Mouse (Mus musculus) forebrain, embryonic 12.5 days (tissue): Measurements from ENCODE around the gene Chsy1. TPM values are rescaled to one million over a fixed set of nuclear protein-coding genes. Genes with fewer than 3 reads are reported as not detected.

Experiments used
- polyA plus RNA-seq: library from polyadenylated mRNA; unstranded; fragments of >200 nt; fragmentation: Nextera tagmentation; extraction: Ambion mirVana; gene quantifications from 2 replicates; pipeline ENCODE4 v1.2.1, GENCODE M21; 2016

The Chsy1 gene
- polyA plus RNA-seq, 1 experiment from 2014 or later, result 15.9 TPM

Other genes starting within 250 kb of the Chsy1 start
- gene Pcsk6, start 247.8 kb upstream of the Chsy1 start, polyA plus RNA-seq, result 1.6 and 2.5 TPM in 2 replicates
- not detected in 2 replicates for gene Gm45213, start 65.9 kb upstream of the Chsy1 start, polyA plus RNA-seq
- gene Snrpa1, start 50.5 kb upstream of the Chsy1 start, polyA plus RNA-seq, result 227 and 231 TPM in 2 replicates
- 63.7 and 64.3 TPM in 2 replicates for gene Selenos, start 29.9 kb upstream of the Chsy1 start, polyA plus RNA-seq